8 mouse cellular contexts compared by ENCODE assay signal in the genomic region with DNA sequence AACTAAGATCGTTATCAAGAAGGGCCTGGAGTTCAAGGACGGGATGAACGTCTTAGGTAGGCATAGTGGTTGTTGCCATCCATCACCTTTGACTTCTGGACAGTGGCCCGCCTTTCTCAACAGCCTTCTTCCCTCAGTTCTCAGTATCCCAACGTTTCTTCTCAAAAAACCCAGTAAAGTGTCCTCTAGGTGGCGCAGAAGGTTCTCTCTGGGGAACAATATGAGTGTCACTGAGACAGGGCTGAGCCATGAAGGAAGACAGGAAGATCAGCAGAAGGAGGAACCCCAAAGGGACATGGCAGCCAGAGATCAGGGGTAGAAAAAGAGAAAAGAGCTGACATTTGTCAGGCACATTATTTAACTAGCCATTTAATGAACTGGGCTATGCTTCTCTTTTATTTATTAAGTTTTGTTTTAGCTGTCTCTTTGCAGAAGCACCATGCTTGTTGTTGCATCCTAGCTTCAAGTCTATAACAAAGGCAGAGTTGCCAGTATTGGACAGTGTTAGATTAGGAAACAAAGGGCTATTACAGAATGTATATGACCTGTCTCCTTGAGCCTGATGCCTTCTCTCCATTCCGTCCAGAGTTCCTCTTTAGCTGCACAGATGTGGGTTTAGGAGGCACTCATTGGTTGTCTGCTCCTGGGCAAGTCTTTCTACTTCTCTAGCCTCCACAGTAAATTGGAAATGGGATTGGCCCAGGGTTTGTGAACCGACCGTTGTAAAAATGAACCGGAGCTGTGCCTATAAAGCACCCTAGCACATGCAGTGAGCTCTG.
DNase-seq lines count a peak whose midpoint lies in the region; ATAC-seq lines count a peak whose summit lies in the region.

No protein-coding gene starts in this region.

- H3K27ac ChIP-seq in forebrain, embryonic 10.5 days = peak overlapping the region; percentile 84
- no peak overlapping the region for H3K27ac ChIP-seq in forebrain, embryonic 16.5 days (ENCODE audit: low read length)
- H3K27ac ChIP-seq in midbrain, embryonic 14.5 days (replicated peaks; ENCODE audit: low read depth, low read length) = peak overlapping the region; percentile 55

- no peaks in the 10 kb centered on the region; the same call in 1 of the 2 replicates for H3K27me3 ChIP-seq in forebrain, embryonic 10.5 days (ENCODE audit: poor library complexity, severe bottlenecking)
- no peaks in the 10 kb centered on the region for H3K27me3 ChIP-seq in forebrain, embryonic 16.5 days (replicated peaks; ENCODE audit: control insufficient read depth, insufficient read depth, low read length)
- H3K27me3 ChIP-seq in midbrain, embryonic 14.5 days (ENCODE audit: control insufficient read depth, insufficient read depth, low read length) = no peaks in the 10 kb centered on the region

- no peaks in the 10 kb centered on the region for H3K9me3 ChIP-seq in forebrain, embryonic 10.5 days
- no peaks in the 10 kb centered on the region for H3K9me3 ChIP-seq in forebrain, embryonic 16.5 days (ENCODE audit: control insufficient read depth, low read length)
- H3K9me3 ChIP-seq in midbrain, embryonic 14.5 days (ENCODE audit: control insufficient read depth, low read length) = no peaks in the 10 kb centered on the region

- 60% methylated on average over 10 of the region's 10 CpGs for WGBS in forebrain, embryonic 10.5 days
- WGBS in forebrain, embryonic 16.5 days = 62% methylated on average over 10 of the region's 10 CpGs
- 65% methylated on average over 10 of the region's 10 CpGs for WGBS in midbrain, embryonic 14.5 days

- peak; percentile 27 for DNase-seq in forebrain, embryonic 10.5 days (ENCODE audit: extremely low spot score, low spot score)
- peak; percentile 77 for DNase-seq in B cell, adult 2 months
- DNase-seq in adrenal gland, postnatal 25 days = peak; percentile 33
- DNase-seq in heart, adult 9 months (ENCODE audit: low spot score in 2 of 2) = peak; percentile 25 to 40
- DNase-seq in layer of hippocampus, adult 9-10 months (ENCODE audit: low spot score) = peak; percentile 41
- DNase-seq in midbrain, embryonic 14.5 days = peak; percentile 69
- peak; percentile 62 to 79 for DNase-seq in spleen, postnatal 4 days (ENCODE audit: low spot score in 2 of 2)

- ATAC-seq in forebrain, embryonic 16.5 days = no peak
- ATAC-seq in midbrain, embryonic 14.5 days (ENCODE audit: low FRiP score, low TSS enrichment) = no peak

- H3K4me1 ChIP-seq in forebrain, embryonic 10.5 days = peaks cover 22% of the 10 kb centered on the region
- H3K4me1 ChIP-seq in forebrain, embryonic 16.5 days (replicated peaks; ENCODE audit: control insufficient read depth, insufficient read depth, low read length) = peaks cover 13% of the 10 kb centered on the region
- peaks cover 15% of the 10 kb centered on the region for H3K4me1 ChIP-seq in midbrain, embryonic 14.5 days (ENCODE audit: control insufficient read depth, insufficient read depth, low read length)

- H3K4me3 ChIP-seq in forebrain, embryonic 10.5 days = no peak overlapping the region
- no peak overlapping the region for H3K4me3 ChIP-seq in forebrain, embryonic 16.5 days (replicated peaks; ENCODE audit: low read length)
- no peak overlapping the region for H3K4me3 ChIP-seq in midbrain, embryonic 14.5 days (replicated peaks; ENCODE audit: low read depth, low read length)

- H3K4me2 ChIP-seq in forebrain, embryonic 16.5 days (ENCODE audit: low read length) = no peak overlapping the region
- H3K4me2 ChIP-seq in midbrain, embryonic 14.5 days (ENCODE audit: low read length) = no peak overlapping the region

- no peaks in the 10 kb centered on the region for H3K36me3 ChIP-seq in forebrain, embryonic 10.5 days (replicated peaks)
- H3K36me3 ChIP-seq in forebrain, embryonic 16.5 days (ENCODE audit: control insufficient read depth, insufficient read depth) = no peaks in the 10 kb centered on the region
- H3K36me3 ChIP-seq in midbrain, embryonic 14.5 days (ENCODE audit: control insufficient read depth, insufficient read depth, low read length) = peaks cover 22% of the 10 kb centered on the region

- H3K9ac ChIP-seq in forebrain, embryonic 16.5 days (replicated peaks; ENCODE audit: low read depth, low read length) = no peak overlapping the region
- H3K9ac ChIP-seq in midbrain, embryonic 14.5 days (replicated peaks; ENCODE audit: low read length) = no peak overlapping the region

Comparison
In these comparisons a context has a peak if more than half of its experiments do, and no peak if none do; other contexts are left out.
1. DNase-seq: peak in every context shown above with its lines; median percentile 77 in B cell, adult 2 months; 70 in spleen, postnatal 4 days; 69 in midbrain, embryonic 14.5 days; 41 in layer of hippocampus, adult 9-10 months; 33 in adrenal gland, postnatal 25 days; 32 in heart, adult 9 months; 27 in forebrain, embryonic 10.5 days.